Comparison of ENCODE assay signal across 8 mouse cellular contexts in genomic region chr17:28313212-28313879, GRCm38 (mm10). TPM values are rescaled to one million over a fixed set of nuclear protein-coding genes. Genes with fewer than 3 reads are reported as not detected.
DNase-seq lines count a peak whose midpoint lies in the region; ATAC-seq lines count a peak whose summit lies in the region.

Gene Fance, plus strand, starts transcription at chr17:28313519.

- peaks cover 6 to 20% of the 10 kb centered on the region in 2 experiments for H3K4me1 ChIP-seq in heart, embryonic 14.5 days (ENCODE audit: control insufficient read depth in 2 of 2, insufficient read depth in 2 of 2, low read length in 2 of 2)
- peaks cover 69% of the 10 kb centered on the region for H3K4me1 ChIP-seq in liver, embryonic 13.5 days (replicated peaks)
- peaks cover 22% of the 10 kb centered on the region for H3K4me1 ChIP-seq in stomach, embryonic 16.5 days (ENCODE audit: control insufficient read depth, insufficient read depth, low read length)

- no peaks in the 10 kb centered on the region for H3K27me3 ChIP-seq in heart, embryonic 14.5 days (ENCODE audit: control insufficient read depth, insufficient read depth, low read length)
- no peaks in the 10 kb centered on the region for H3K27me3 ChIP-seq in liver, embryonic 13.5 days
- no peaks in the 10 kb centered on the region for H3K27me3 ChIP-seq in stomach, embryonic 16.5 days (ENCODE audit: control insufficient read depth, insufficient read depth, low read length)

- peak within 1 kb of the TSS; percentile 76 to 89 for H3K27ac ChIP-seq in heart, embryonic 14.5 days (replicated peaks in 1 of 2; ENCODE audit: control insufficient read depth in 1 of 2, insufficient read depth in 1 of 2, low read depth in 2 of 2, low read length in 2 of 2)
- H3K27ac ChIP-seq in liver, embryonic 13.5 days, result peak within 1 kb of the TSS; percentile 89
- peak within 1 kb of the TSS; percentile 95 for H3K27ac ChIP-seq in stomach, embryonic 16.5 days (ENCODE audit: low read length)

- peak within 1 kb of the TSS; percentile 95 for H3K9ac ChIP-seq in heart, embryonic 14.5 days (ENCODE audit: low read length)
- H3K9ac ChIP-seq in liver, embryonic 13.5 days, result peak within 1 kb of the TSS; percentile 92
- peak within 1 kb of the TSS; percentile 96 for H3K9ac ChIP-seq in stomach, embryonic 16.5 days (ENCODE audit: low read length)

- under 1% methylated on average over 69 of the region's 69 CpGs for WGBS in heart, embryonic 14.5 days
- under 1% methylated on average over 69 of the region's 69 CpGs for WGBS in liver, embryonic 13.5 days (ENCODE audit: insufficient replicate concordance)
- WGBS in stomach, embryonic 16.5 days, result under 1% methylated on average over 69 of the region's 69 CpGs

- peak; percentile 98 for ATAC-seq in CD4-positive, CD25-positive, alpha-beta regulatory T cell, adult 4 months
- peak; percentile 96 for ATAC-seq in heart, embryonic 14.5 days (ENCODE audit: insufficient number of reproducible peaks, insufficient read depth, low FRiP score, low read depth)
- peak; percentile 96 for ATAC-seq in liver, embryonic 13.5 days (ENCODE audit: low read depth)
- ATAC-seq in stomach, embryonic 16.5 days (ENCODE audit: insufficient read depth, low FRiP score), result peak; percentile 97

- peak; percentile 99 for DNase-seq in c-Kit-negative CD71-positive TER-119-positive erythroid progenitor cells, embryonic 14.5 days (ENCODE audit: low read depth, low spot score)
- peak; percentile 98 for DNase-seq in fibroblast of lung, adult 2 months (ENCODE audit: low read depth)
- DNase-seq in kidney, postnatal 14 days, result peak; percentile 99
- DNase-seq in liver, embryonic 13.5 days, result peak; percentile 99
- peak; percentile 98 for DNase-seq in neural tube, embryonic 10.5 days (ENCODE audit: extremely low spot score, low spot score)

- H3K36me3 ChIP-seq in heart, embryonic 14.5 days (ENCODE audit: control insufficient read depth, insufficient read depth, low read length), result peaks cover 27% of the 10 kb centered on the region
- H3K36me3 ChIP-seq in liver, embryonic 13.5 days, result peaks cover 27% of the 10 kb centered on the region
- peaks cover 11% of the 10 kb centered on the region for H3K36me3 ChIP-seq in stomach, embryonic 16.5 days (ENCODE audit: control insufficient read depth, insufficient read depth, low read length)

- H3K4me2 ChIP-seq in heart, embryonic 14.5 days (ENCODE audit: low read length), result peak within 1 kb of the TSS; percentile 87
- peak within 1 kb of the TSS; percentile 98 for H3K4me2 ChIP-seq in liver, embryonic 13.5 days
- H3K4me2 ChIP-seq in stomach, embryonic 16.5 days (ENCODE audit: low read depth, low read length), result peak within 1 kb of the TSS; percentile 79

- peak within 1 kb of the TSS; percentile 85 to 86 for H3K4me3 ChIP-seq in heart, embryonic 14.5 days (ENCODE audit: control insufficient read depth in 1 of 2, insufficient read depth in 1 of 2, low read depth in 1 of 2, low read length in 2 of 2)
- H3K4me3 ChIP-seq in liver, embryonic 13.5 days (replicated peaks), result peak within 1 kb of the TSS; percentile 87
- peak within 1 kb of the TSS; percentile 88 for H3K4me3 ChIP-seq in stomach, embryonic 16.5 days (replicated peaks; ENCODE audit: low read length)

- H3K9me3 ChIP-seq in heart, embryonic 14.5 days (ENCODE audit: control insufficient read depth, low read length), result no peaks in the 10 kb centered on the region
- no peaks in the 10 kb centered on the region for H3K9me3 ChIP-seq in liver, embryonic 13.5 days (replicated peaks)
- no peaks in the 10 kb centered on the region for H3K9me3 ChIP-seq in stomach, embryonic 16.5 days (replicated peaks; ENCODE audit: control insufficient read depth, low read length)

RNA-seq across cellular contexts. Expression of gene Fance, which starts in this region (rescaled TPM):
- polyA plus RNA-seq in CD4-positive, CD25-positive, alpha-beta regulatory T cell, adult 4 months (2017; shearing (Covaris generic)), result 1 to 10 TPM; 3.7 to 7.7 TPM
- 17.8 and 19.5 TPM in 2 replicates for polyA plus RNA-seq in heart, embryonic 14.5 days (2014; fragmentation: Nextera tagmentation; extraction: Ambion mirVana)
- polyA plus RNA-seq in liver, embryonic 13.5 days (2015; fragmentation: Nextera tagmentation; extraction: Ambion mirVana), result 11.3 and 13.5 TPM in 2 replicates
- 19.0 and 20.4 TPM in 2 replicates for polyA plus RNA-seq in stomach, embryonic 16.5 days (2015; fragmentation: Nextera tagmentation; extraction: Ambion mirVana)

Comparison
In these comparisons a context has a peak if more than half of its experiments do, and no peak if none do; other contexts are left out.
1. Peak in every context shown above with its lines: DNase-seq, ATAC-seq, H3K4me3 ChIP-seq and H3K27ac ChIP-seq.